Mouse (Mus musculus) cerebellum, adult 9-10 months (tissue): Measurements from ENCODE around the gene Tfpi.
"Not testable (repeated sequence)": the region's sequence is repeated elsewhere in the genome, so short reads cannot be mapped to it uniquely, and the experiment has no call there.

Source experiments
- DNase-seq: peaks from one replicate; pipeline ENCODE4 v3.0.0; 2022

The Tfpi gene

GRCm38 (mm10) chr2:84473941-84474530, 2.5 kb downstream of the Tfpi start:
- DNase-seq = no peak

GRCm38 (mm10) chr2:84467391-84467790, 9.2 kb downstream of the Tfpi start:
- no peak for DNase-seq

GRCm38 (mm10) chr2:84464956-84465355, 11.6 kb downstream of the Tfpi start:
- no peak for DNase-seq

GRCm38 (mm10) chr2:84462411-84462810, 14.2 kb downstream of the Tfpi start:
- DNase-seq = no peak

GRCm38 (mm10) chr2:84459651-84460177, 16.9 kb downstream of the Tfpi start:
- no peak for DNase-seq

- no peak for DNase-seq
Observed at GRCm38 (mm10) chr2:84457221-84457620, 19.4 kb downstream of the Tfpi start.

DNA sequence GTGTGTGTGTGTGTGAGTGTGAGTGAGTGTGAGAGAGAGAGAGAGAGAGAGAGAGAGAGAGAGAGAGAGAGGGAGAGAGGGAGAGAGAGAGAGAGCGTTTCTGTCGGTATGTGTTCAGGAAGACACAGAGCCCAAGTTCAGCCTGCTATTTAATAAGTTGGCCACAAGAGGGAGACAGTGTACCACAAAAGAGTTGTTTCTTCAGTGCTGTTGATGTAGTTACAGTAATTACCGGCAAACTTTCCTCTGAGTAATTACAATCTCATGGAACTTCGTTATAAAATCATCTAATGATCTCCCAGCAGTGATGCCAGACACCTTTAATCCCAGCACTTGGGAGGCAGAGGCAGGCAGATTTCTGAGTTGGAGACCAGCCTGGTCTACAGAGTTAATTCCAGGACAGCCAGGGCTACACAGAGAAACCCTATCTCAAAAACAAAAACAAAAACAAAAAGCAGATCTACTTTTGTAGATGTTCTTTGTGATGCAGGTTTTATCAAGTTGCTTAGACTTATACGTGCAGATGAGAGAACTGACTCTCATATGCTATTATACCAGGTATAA, 21.3 kb downstream of the Tfpi start:
- peak; percentile 68 for DNase-seq

GRCm38 (mm10) chr2:84454551-84455235, 21.9 kb downstream of the Tfpi start:
- no peak for DNase-seq

DNA sequence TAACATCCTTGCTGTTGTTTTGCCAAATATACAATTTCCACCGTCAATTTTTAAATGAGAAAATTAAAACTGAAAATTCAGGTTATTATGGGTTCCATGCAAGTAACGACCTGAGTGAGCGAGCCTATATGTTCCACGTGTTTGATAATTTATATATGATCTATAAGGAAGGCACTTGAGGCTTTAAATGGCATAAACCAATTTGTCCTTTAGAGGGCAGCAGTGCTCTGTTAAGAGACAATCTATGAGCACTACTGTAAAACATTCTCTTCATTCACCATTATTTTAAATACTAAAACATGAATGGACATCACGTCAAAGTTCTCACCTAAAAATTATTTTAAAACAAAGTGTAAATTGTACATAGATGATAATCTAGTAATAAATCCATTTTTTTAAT, 22.5 kb downstream of the Tfpi start:
- DNase-seq = peak; percentile 38

GRCm38 (mm10) chr2:84445499-84445898, 31.1 kb downstream of the Tfpi start:
- DNase-seq = no peak

GRCm38 (mm10) chr2:84441940-84442339, 34.6 kb downstream of the Tfpi start:
- no peak for DNase-seq

- DNase-seq = peak; percentile 44
Observed at GRCm38 (mm10) chr2:84429724-84430123, 46.9 kb downstream of the Tfpi start.

DNA sequence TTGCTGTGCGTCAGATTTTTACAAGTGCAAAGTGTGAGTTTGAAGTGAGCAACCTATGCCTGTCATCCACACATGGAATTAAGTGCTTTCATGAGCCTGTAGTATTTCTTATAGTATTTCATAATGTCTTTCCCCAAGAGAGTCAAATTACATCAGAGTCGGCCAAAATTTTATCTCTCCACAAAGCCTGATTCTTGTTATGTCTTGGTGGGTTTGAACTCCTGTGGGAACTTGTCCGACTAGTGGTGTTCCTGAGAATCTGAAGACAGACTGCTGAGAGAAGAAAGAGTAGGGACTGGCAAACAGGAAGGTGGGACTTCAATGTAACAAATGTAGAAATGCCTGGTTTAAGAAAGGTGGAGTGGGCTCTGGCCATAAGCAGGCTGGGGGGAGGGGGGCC, 47.7 kb downstream of the Tfpi start:
- DNase-seq = no peak

- DNase-seq = no peak
Observed at GRCm38 (mm10) chr2:84426531-84426930, 50.0 kb downstream of the Tfpi start.

GRCm38 (mm10) chr2:84425138-84425537, 51.4 kb downstream of the Tfpi start, which contains the start of gene Calcrl:
Calcrl (minus strand) TSS chr2:84425411.
- peak; percentile 5 for DNase-seq

- no peak for DNase-seq
Observed at GRCm38 (mm10) chr2:84416501-84416900, 60.1 kb downstream of the Tfpi start.

GRCm38 (mm10) chr2:84409796-84410592, 66.6 kb downstream of the Tfpi start:
- DNase-seq = no peak

- no peak for DNase-seq
Observed at GRCm38 (mm10) chr2:84404834-84405233, 71.7 kb downstream of the Tfpi start.

- DNase-seq = no peak
Observed at GRCm38 (mm10) chr2:84402713-84403112, 73.9 kb downstream of the Tfpi start.

- DNase-seq = no peak
Observed at GRCm38 (mm10) chr2:84396557-84396956, 80.0 kb downstream of the Tfpi start.

GRCm38 (mm10) chr2:84393236-84393635, 83.3 kb downstream of the Tfpi start:
- no peak for DNase-seq

- DNase-seq = no peak
Observed at GRCm38 (mm10) chr2:84389075-84389474, 87.5 kb downstream of the Tfpi start.

- not testable (repeated sequence) for DNase-seq
Observed at GRCm38 (mm10) chr2:84388537-84388936, 88.0 kb downstream of the Tfpi start.
